Mouse (Mus musculus): ENCODE measurements around the gene Pex14. TPM values are rescaled to one million over a fixed set of nuclear protein-coding genes. Genes with fewer than 3 reads are reported as not detected.
A peak's percentile ranks its signal among the peaks of the same experiment; 100 is the strongest.

The Pex14 gene
- total and polyA plus RNA-seq, 3 experiments = 20.1 to 23.7 (median 21.2) TPM

- DNase-seq = no peak
- no peak overlapping the region for H3K4me3 ChIP-seq
- H3K9ac ChIP-seq (ENCODE audit: low read depth, low read length) = no peak overlapping the region
- no peak for TF ChIP-seq POLR2A (IDR thresholded peaks at IDR 0.05; ENCODE audit: insufficient read depth, low read depth, low read length)
- TF ChIP-seq CTCF (IDR thresholded peaks at IDR 0.05) = peak; percentile 60
- H3K4me1 ChIP-seq (ENCODE audit: control insufficient read depth, insufficient read depth, low read length) = no peaks in the 10 kb centered on the region
- intact Hi-C loops (cut with DNase I) = no loop called here
- no peak overlapping the region for H3K27ac ChIP-seq
- H3K36me3 ChIP-seq (ENCODE audit: control insufficient read depth, insufficient read depth, low read length) = no peaks in the 10 kb centered on the region
- WGBS = 75% methylated on average over 4 of the region's 4 CpGs
- H3K27me3 ChIP-seq (ENCODE audit: control insufficient read depth, insufficient read depth, low read length) = no peaks in the 10 kb centered on the region
- no peaks in the 10 kb centered on the region for H3K79me2 ChIP-seq (replicated peaks; ENCODE audit: control insufficient read depth, insufficient read depth, low read length)
Observed at GRCm38 (mm10) chr4:149031507-149031906, 68.2 kb downstream of the Pex14 start.

DNA sequence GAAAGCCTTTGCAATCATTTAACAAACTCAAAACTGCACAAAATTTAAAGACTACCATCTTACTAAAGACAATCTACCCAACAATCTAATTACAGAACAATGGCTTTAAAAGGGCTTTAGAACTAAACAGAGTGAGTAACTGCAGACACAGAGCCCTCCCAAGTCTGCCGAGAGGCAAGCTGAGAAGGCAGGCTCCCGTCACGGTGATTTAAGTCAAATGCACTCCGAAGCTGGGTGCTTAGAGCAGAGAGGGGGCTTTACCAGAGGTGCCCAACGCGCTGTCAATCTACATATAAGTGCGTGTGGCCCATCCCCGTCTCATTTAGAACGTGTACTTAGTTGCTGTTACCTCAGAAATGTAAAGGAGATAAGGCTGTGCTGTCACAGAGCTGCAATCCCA lies 72.1 kb downstream of the Pex14 start:
- TF ChIP-seq EP300 (IDR thresholded peaks at IDR 0.05; ENCODE audit: insufficient read depth, low read depth, low read length) = no peak
- no peak for TF ChIP-seq POLR2A (IDR thresholded peaks at IDR 0.05; ENCODE audit: insufficient read depth, low read depth, low read length)
- TF ChIP-seq CTCF (IDR thresholded peaks at IDR 0.05) = no peak
- intact Hi-C loops (cut with DNase I) = no loop called here
- Histone ChIP-seq H3K27me3 (ENCODE audit: control insufficient read depth, insufficient read depth, low read length) (no peaks in the 10 kb centered on the region), H3K79me2 (replicated peaks; ENCODE audit: control insufficient read depth, insufficient read depth, low read length) (no peaks in the 10 kb centered on the region), H3K4me1 (ENCODE audit: control insufficient read depth, insufficient read depth, low read length) (no peaks in the 10 kb centered on the region), H3K36me3 (ENCODE audit: control insufficient read depth, insufficient read depth, low read length) (no peaks in the 10 kb centered on the region), H3K27ac (no peak overlapping the region), H3K9ac (ENCODE audit: low read depth, low read length) (no peak overlapping the region), H3K4me3 (no peak overlapping the region)
- WGBS = 86% methylated on average over 9 of the region's 9 CpGs
- DNase-seq = no peak

- no peaks in the 10 kb centered on the region for H3K27me3 ChIP-seq (ENCODE audit: control insufficient read depth, insufficient read depth, low read length)
- intact Hi-C loops (cut with DNase I) = no loop called here
- no peaks in the 10 kb centered on the region for H3K4me1 ChIP-seq (ENCODE audit: control insufficient read depth, insufficient read depth, low read length)
- no peaks in the 10 kb centered on the region for H3K36me3 ChIP-seq (ENCODE audit: control insufficient read depth, insufficient read depth, low read length)
- H3K4me3 ChIP-seq = no peak overlapping the region
- no peak for DNase-seq
- H3K79me2 ChIP-seq (replicated peaks; ENCODE audit: control insufficient read depth, insufficient read depth, low read length) = no peaks in the 10 kb centered on the region
- H3K27ac ChIP-seq = no peak overlapping the region
- no peak overlapping the region for H3K9ac ChIP-seq (ENCODE audit: low read depth, low read length)
- TF ChIP-seq POLR2A (IDR thresholded peaks at IDR 0.05; ENCODE audit: insufficient read depth, low read depth, low read length) (no peak), CTCF (IDR thresholded peaks at IDR 0.05) (no peak), EP300 (IDR thresholded peaks at IDR 0.05; ENCODE audit: insufficient read depth, low read depth, low read length) (no peak)
- 92% methylated on average over 10 of the region's 10 CpGs for WGBS
Observed at GRCm38 (mm10) chr4:149025242-149025641, 74.4 kb downstream of the Pex14 start.

DNA sequence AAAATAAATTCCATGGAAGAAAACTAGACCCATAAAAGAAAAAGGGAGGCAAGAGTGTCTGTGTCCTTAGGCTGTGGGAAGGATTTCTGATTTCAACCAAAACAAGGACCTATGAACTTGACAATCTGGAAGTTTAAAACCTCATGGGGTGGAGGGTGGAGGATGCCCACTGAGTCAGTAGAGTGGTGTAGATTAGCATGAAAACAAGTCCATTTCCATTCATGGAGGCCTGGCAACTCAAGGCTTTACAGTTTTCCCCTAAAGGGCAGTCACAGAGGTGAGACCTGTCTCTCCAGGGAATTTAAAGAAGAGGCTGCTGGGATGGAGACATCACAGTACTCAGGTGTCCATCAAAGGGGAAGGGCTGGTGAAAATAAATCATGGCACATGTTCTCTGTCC lies 78.7 kb downstream of the Pex14 start:
- Histone ChIP-seq H3K27me3 (ENCODE audit: control insufficient read depth, insufficient read depth, low read length) (no peaks in the 10 kb centered on the region), H3K4me1 (ENCODE audit: control insufficient read depth, insufficient read depth, low read length) (no peaks in the 10 kb centered on the region), H3K79me2 (replicated peaks; ENCODE audit: control insufficient read depth, insufficient read depth, low read length) (no peaks in the 10 kb centered on the region), H3K4me3 (no peak overlapping the region), H3K9ac (ENCODE audit: low read depth, low read length) (no peak overlapping the region), H3K36me3 (ENCODE audit: control insufficient read depth, insufficient read depth, low read length) (no peaks in the 10 kb centered on the region), H3K27ac (no peak overlapping the region)
- TF ChIP-seq CTCF (IDR thresholded peaks at IDR 0.05) (no peak), EP300 (IDR thresholded peaks at IDR 0.05; ENCODE audit: insufficient read depth, low read depth, low read length) (no peak)
- intact Hi-C loops (cut with DNase I) = no loop called here
- DNase-seq = no peak

DNA sequence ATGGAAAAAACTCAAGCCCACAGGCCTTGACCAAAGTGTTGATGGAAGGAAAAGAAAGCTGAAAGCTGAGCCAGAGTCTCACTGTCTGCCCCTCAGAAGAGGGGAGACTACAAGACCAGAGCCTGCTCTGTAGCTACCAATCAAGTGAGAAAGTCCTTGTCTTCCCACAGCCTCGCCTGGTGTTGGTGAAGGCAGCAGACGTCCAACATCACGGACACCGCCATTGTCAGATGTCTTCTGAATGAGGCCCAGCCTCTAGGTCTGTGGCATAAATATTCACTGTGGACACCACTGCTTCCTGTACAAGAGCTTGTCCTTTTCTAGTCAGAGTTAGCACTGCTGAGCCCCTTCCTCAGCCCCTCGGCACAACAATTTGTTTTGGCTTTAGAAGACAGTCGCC lies 80.2 kb downstream of the Pex14 start:
- H3K27me3 ChIP-seq (ENCODE audit: control insufficient read depth, insufficient read depth, low read length) = no peaks in the 10 kb centered on the region
- H3K4me1 ChIP-seq (ENCODE audit: control insufficient read depth, insufficient read depth, low read length) = no peaks in the 10 kb centered on the region
- H3K4me3 ChIP-seq = no peak overlapping the region
- no peak overlapping the region for H3K9ac ChIP-seq (ENCODE audit: low read depth, low read length)
- H3K79me2 ChIP-seq (replicated peaks; ENCODE audit: control insufficient read depth, insufficient read depth, low read length) = no peaks in the 10 kb centered on the region
- H3K36me3 ChIP-seq (ENCODE audit: control insufficient read depth, insufficient read depth, low read length) = no peaks in the 10 kb centered on the region
- intact Hi-C loops (cut with DNase I) = no loop called here
- no peak overlapping the region for H3K27ac ChIP-seq
- no peak for DNase-seq
- TF ChIP-seq EP300 (IDR thresholded peaks at IDR 0.05; ENCODE audit: insufficient read depth, low read depth, low read length) (no peak), CTCF (IDR thresholded peaks at IDR 0.05) (no peak), POLR2A (IDR thresholded peaks at IDR 0.05; ENCODE audit: insufficient read depth, low read depth, low read length) (no peak)
- 84% methylated on average over 6 of the region's 6 CpGs for WGBS

DNA sequence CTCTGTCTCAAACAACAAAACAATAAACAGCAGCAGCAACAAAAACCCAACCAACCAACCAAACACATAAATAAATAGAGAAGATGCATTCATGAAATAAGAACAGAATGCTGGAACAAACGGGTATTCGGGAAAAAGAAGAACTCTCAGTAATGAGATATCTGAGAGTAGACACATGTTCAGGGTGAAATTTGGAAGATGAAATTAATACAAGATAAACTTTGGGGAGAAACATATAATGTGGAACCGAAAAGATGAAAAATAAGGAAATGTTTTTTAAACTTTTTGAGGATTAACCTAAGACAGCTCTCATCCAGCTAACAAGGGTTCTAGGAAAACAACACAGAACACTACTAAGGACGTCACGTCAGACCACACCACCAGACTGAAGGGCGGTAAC lies 92.9 kb downstream of the Pex14 start:
- H3K27me3 ChIP-seq (ENCODE audit: control insufficient read depth, insufficient read depth, low read length) = no peaks in the 10 kb centered on the region
- TF ChIP-seq CTCF (IDR thresholded peaks at IDR 0.05) = no peak
- TF ChIP-seq POLR2A (IDR thresholded peaks at IDR 0.05; ENCODE audit: insufficient read depth, low read depth, low read length) = no peak
- TF ChIP-seq EP300 (IDR thresholded peaks at IDR 0.05; ENCODE audit: insufficient read depth, low read depth, low read length) = no peak
- 92% methylated on average over 6 of the region's 6 CpGs for WGBS

More for the DNA sequence above, 92.9 kb downstream of the Pex14 start:
- no peaks in the 10 kb centered on the region for H3K36me3 ChIP-seq (ENCODE audit: control insufficient read depth, insufficient read depth, low read length)
- DNase-seq = no peak
- H3K79me2 ChIP-seq (replicated peaks; ENCODE audit: control insufficient read depth, insufficient read depth, low read length) = no peaks in the 10 kb centered on the region
- no peak overlapping the region for H3K27ac ChIP-seq
- intact Hi-C loops (cut with DNase I) = no loop called here
- no peak overlapping the region for H3K9ac ChIP-seq (ENCODE audit: low read depth, low read length)
- no peak overlapping the region for H3K4me3 ChIP-seq
- H3K4me1 ChIP-seq (ENCODE audit: control insufficient read depth, insufficient read depth, low read length) = no peaks in the 10 kb centered on the region

Measured in heart, adult 2 months (tissue).